Mouse (Mus musculus): Measurements from ENCODE around the gene Tbc1d22a. TPM values are rescaled to one million over a fixed set of nuclear protein-coding genes. Genes with fewer than 3 reads are reported as not detected.

Tbc1d22a gene
- total and polyA plus RNA-seq, 2 experiments from 2014 or later, result 13.9 to 19.8 TPM

DNA sequence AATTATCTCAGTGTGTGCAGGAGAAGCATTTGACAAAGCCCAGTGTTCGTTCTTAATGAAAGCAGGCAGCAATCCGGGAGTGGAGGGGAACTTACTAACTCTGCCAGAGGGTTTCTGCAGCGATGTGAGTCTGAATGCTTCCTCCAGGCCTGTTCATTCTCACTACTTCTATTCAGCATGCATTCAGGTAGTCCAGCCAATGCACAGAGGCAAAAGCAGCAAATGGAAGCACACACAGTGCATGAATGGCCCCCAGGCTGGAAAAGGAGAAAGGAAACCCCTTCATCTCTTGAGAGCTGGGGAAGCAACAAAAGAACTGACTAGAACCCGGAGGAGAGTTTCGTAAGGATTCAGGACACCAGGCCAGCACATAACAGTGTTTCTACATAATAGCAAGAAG lies 169.0 kb downstream of the Tbc1d22a start:
- H3K36me3 ChIP-seq (ENCODE audit: insufficient read depth, low read length), result no peaks in the 10 kb centered on the region
- WGBS, result 52% methylated on average over 5 of the region's 5 CpGs
- no peaks in the 10 kb centered on the region for H3K9me3 ChIP-seq (ENCODE audit: low read length)
- ATAC-seq (ENCODE audit: low FRiP score), result no peak
- H3K4me2 ChIP-seq (ENCODE audit: low read depth, low read length, poor library complexity, severe bottlenecking), result no peak overlapping the region
- H3K4me1 ChIP-seq (ENCODE audit: insufficient read depth, low read length), result peaks cover 2% of the 10 kb centered on the region; the same call in 1 of the 2 replicates
- no peak for TF ChIP-seq CTCF (IDR thresholded peaks at IDR 0.05)
- no peak overlapping the region for H3K4me3 ChIP-seq (ENCODE audit: low read depth, low read length)
- H3K27ac ChIP-seq (ENCODE audit: low read depth, low read length), result no peak overlapping the region
- no peaks in the 10 kb centered on the region for H3K27me3 ChIP-seq (ENCODE audit: insufficient read depth, low read length)
- H3K9ac ChIP-seq (replicated peaks; ENCODE audit: low read length, poor library complexity, severe bottlenecking), result no peak overlapping the region
- no peak for DNase-seq (ENCODE audit: low spot score)

DNA sequence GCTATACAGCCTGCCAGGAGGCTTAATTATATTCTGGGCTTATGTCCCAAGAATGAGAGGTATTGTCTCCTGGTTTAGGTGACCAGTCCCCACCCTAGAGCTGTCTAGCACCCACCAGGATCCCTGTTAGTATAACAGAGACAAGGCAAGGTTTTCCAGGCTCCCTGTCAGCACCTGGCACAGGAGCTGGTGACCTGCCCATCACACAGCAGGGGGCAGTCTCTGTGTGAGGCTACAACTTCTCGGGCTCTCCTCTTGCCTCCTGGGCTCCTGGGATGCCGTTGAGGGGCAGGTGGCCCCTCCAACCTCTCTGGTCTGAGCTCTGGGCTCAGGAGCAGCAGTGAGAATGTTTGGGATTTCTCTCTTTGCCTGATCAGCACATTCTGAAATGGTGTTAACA lies 171.2 kb downstream of the Tbc1d22a start:
- no peak overlapping the region for H3K9ac ChIP-seq (replicated peaks; ENCODE audit: low read length, poor library complexity, severe bottlenecking)
- no peak overlapping the region for H3K27ac ChIP-seq (ENCODE audit: low read depth, low read length)
- no peak for ATAC-seq (ENCODE audit: low FRiP score)
- no peaks in the 10 kb centered on the region for H3K36me3 ChIP-seq (ENCODE audit: insufficient read depth, low read length)
- TF ChIP-seq CTCF (IDR thresholded peaks at IDR 0.05), result no peak
- H3K4me1 ChIP-seq (ENCODE audit: insufficient read depth, low read length), result peaks cover 7% of the 10 kb centered on the region; the same call in 1 of the 2 replicates
- no peaks in the 10 kb centered on the region for H3K9me3 ChIP-seq (ENCODE audit: low read length)
- H3K4me2 ChIP-seq (ENCODE audit: low read depth, low read length, poor library complexity, severe bottlenecking), result no peak overlapping the region
- no peaks in the 10 kb centered on the region for H3K27me3 ChIP-seq (ENCODE audit: insufficient read depth, low read length)
- no peak for DNase-seq (ENCODE audit: low spot score)
- WGBS, result 47% methylated on average over 2 of the region's 2 CpGs
- H3K4me3 ChIP-seq (ENCODE audit: low read depth, low read length), result no peak overlapping the region

DNA sequence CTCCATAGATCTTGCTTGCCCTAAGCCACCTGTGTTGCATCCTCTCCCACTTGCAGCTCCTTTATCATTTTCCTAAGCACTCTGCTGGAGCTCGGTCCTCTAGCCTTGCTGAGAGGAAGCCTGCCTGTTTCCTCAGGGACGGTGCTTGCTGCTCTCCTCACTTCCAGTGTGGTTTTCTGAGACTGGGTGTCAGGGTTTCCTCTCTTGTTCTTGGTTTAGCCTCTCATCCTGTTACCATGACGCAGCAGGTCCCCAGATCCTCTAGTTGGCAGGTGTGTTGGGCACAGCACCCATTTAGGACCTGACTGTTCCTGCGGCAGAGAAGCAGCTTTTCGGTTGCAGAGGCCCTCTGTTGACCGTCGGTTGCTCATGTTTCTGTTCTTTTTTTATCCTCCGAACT lies 172.1 kb downstream of the Tbc1d22a start:
- no peak for TF ChIP-seq CTCF (IDR thresholded peaks at IDR 0.05)
- WGBS, result 82% methylated on average over 8 of the region's 8 CpGs
- Histone ChIP-seq H3K27me3 (ENCODE audit: insufficient read depth, low read length) (no peaks in the 10 kb centered on the region), H3K4me1 (ENCODE audit: insufficient read depth, low read length) (peaks cover 7% of the 10 kb centered on the region; the same call in 1 of the 2 replicates), H3K9me3 (ENCODE audit: low read length) (no peaks in the 10 kb centered on the region), H3K4me2 (ENCODE audit: low read depth, low read length, poor library complexity, severe bottlenecking) (no peak overlapping the region), H3K9ac (replicated peaks; ENCODE audit: low read length, poor library complexity, severe bottlenecking) (no peak overlapping the region), H3K27ac (ENCODE audit: low read depth, low read length) (no peak overlapping the region), H3K4me3 (ENCODE audit: low read depth, low read length) (no peak overlapping the region), H3K36me3 (ENCODE audit: insufficient read depth, low read length) (no peaks in the 10 kb centered on the region)
- DNase-seq (ENCODE audit: low spot score) (no peak), ATAC-seq (ENCODE audit: low FRiP score) (no peak)

DNA sequence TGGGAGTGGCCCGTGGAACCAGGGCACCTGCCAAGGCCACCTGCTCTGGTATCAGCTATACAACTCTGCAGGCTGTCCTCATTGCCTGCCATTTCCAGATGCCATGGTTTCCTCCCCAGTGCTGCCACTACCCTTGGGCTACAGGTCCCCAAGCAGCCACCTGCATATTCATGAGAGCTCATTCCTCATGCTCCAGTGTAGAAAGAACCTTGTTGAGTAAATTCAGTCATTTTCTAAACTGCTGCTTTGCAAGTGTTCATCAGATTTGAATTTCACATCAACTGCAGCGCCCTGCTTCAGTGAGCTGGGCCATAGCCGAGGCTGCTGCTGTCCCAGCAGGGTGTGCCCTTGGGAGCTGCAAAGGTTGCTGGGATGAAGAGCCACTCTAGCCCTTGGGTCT lies 174.3 kb downstream of the Tbc1d22a start:
- Histone ChIP-seq H3K36me3 (ENCODE audit: insufficient read depth, low read length) (no peaks in the 10 kb centered on the region), H3K27me3 (ENCODE audit: insufficient read depth, low read length) (no peaks in the 10 kb centered on the region), H3K9me3 (ENCODE audit: low read length) (no peaks in the 10 kb centered on the region), H3K27ac (ENCODE audit: low read depth, low read length) (peak overlapping the region; percentile 14; the same call in 1 of the 2 replicates), H3K4me3 (ENCODE audit: low read depth, low read length) (no peak overlapping the region), H3K4me2 (ENCODE audit: low read depth, low read length, poor library complexity, severe bottlenecking) (no peak overlapping the region), H3K4me1 (ENCODE audit: insufficient read depth, low read length) (peaks cover 7% of the 10 kb centered on the region; the same call in 1 of the 2 replicates), H3K9ac (replicated peaks; ENCODE audit: low read length, poor library complexity, severe bottlenecking) (no peak overlapping the region)
- ATAC-seq (ENCODE audit: low FRiP score) (no peak), DNase-seq (ENCODE audit: low spot score) (no peak)
- TF ChIP-seq CTCF (IDR thresholded peaks at IDR 0.05), result no peak
- 67% methylated on average over 3 of the region's 3 CpGs for WGBS

DNA sequence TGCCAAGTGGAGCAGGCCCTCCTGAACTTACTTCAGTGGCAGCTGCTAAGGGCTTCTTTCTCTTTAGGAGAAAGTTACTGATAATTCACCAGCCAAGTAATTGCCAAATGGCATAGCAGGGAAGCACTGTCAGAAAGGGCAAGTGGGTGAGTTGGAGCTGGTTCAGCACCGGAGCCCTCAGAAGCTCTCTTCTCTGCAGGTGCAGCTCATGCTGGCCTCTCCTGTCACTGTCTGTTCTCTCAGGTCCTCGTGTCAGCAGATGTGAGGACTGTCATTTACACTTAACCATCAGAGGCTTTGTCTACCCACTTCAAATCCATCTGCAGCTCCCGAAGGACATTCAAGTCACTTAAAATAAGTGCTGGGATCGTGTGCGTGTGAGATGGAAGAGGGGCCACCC lies 190.6 kb downstream of the Tbc1d22a start:
- H3K27me3 ChIP-seq (ENCODE audit: insufficient read depth, low read length), result no peaks in the 10 kb centered on the region
- TF ChIP-seq CTCF (IDR thresholded peaks at IDR 0.05), result no peak
- no peak overlapping the region for H3K27ac ChIP-seq (ENCODE audit: low read depth, low read length)
- H3K4me1 ChIP-seq (ENCODE audit: insufficient read depth, low read length), result no peaks in the 10 kb centered on the region
- H3K4me2 ChIP-seq (ENCODE audit: low read depth, low read length, poor library complexity, severe bottlenecking), result no peak overlapping the region
- DNase-seq (ENCODE audit: low spot score), result no peak
- no peaks in the 10 kb centered on the region for H3K36me3 ChIP-seq (ENCODE audit: insufficient read depth, low read length)
- no peak for ATAC-seq (ENCODE audit: low FRiP score)
- 79% methylated on average over 5 of the region's 5 CpGs for WGBS
- no peak overlapping the region for H3K4me3 ChIP-seq (ENCODE audit: low read depth, low read length)
- no peak overlapping the region for H3K9ac ChIP-seq (replicated peaks; ENCODE audit: low read length, poor library complexity, severe bottlenecking)
- no peaks in the 10 kb centered on the region for H3K9me3 ChIP-seq (ENCODE audit: low read length)

DNA sequence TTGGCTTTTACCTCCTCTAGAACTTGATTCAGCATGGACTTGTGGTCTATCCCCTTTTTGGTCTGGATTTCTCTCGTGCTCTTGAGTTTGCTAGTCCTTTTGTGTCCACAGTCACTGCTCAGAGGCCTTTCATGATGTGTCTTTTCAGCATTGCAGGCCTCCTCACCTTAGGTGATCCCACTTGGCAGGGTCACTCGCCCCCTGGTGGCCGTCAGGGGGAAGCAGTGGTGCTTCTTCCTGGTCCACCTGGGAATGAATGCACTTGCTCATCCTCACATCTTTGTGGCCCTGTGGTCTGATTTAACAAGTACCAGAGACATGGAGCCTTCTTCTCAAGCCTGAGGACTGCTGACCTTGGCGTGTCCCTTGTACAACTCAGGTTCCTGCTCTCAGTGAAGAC lies 191.3 kb downstream of the Tbc1d22a start:
- H3K9me3 ChIP-seq (ENCODE audit: low read length), result no peaks in the 10 kb centered on the region
- no peak overlapping the region for H3K9ac ChIP-seq (replicated peaks; ENCODE audit: low read length, poor library complexity, severe bottlenecking)
- no peak overlapping the region for H3K4me2 ChIP-seq (ENCODE audit: low read depth, low read length, poor library complexity, severe bottlenecking)
- DNase-seq (ENCODE audit: low spot score), result no peak
- peak; percentile 74 for TF ChIP-seq CTCF (IDR thresholded peaks at IDR 0.05)
- no peaks in the 10 kb centered on the region for H3K27me3 ChIP-seq (ENCODE audit: insufficient read depth, low read length)
- no peak overlapping the region for H3K4me3 ChIP-seq (ENCODE audit: low read depth, low read length)
- WGBS, result 22% methylated on average over 4 of the region's 4 CpGs
- no peaks in the 10 kb centered on the region for H3K36me3 ChIP-seq (ENCODE audit: insufficient read depth, low read length)
- ATAC-seq (ENCODE audit: low FRiP score), result no peak
- no peak overlapping the region for H3K27ac ChIP-seq (ENCODE audit: low read depth, low read length)
- H3K4me1 ChIP-seq (ENCODE audit: insufficient read depth, low read length), result no peaks in the 10 kb centered on the region
